Mouse (Mus musculus) large intestine, adult 2 months (tissue): ENCODE results near the gene Vsig10. TPM values are rescaled to one million over a fixed set of nuclear protein-coding genes. Genes with fewer than 3 reads are reported as not detected.
"Not testable (repeated sequence)": the region's sequence is repeated elsewhere in the genome, so short reads cannot be mapped to it uniquely, and the experiment has no call there.

Source experiments
- DNase-seq: peaks from one replicate; pipeline ENCODE4 v3.0.0-alpha.2; 2012; ENCODE audit warnings: low read depth, low spot score
- WGBS: fragments of 180-500 bp; shearing (Covaris S2); methylation state at CpG from one replicate; pipeline ENCODE4 v1.1.7; 2018; 5-methylcytosine and 5-hydroxymethylcytosine counted together
- polyA plus RNA-seq: library from polyadenylated mRNA; depleted of rRNA; stranded (reverse); fragments of >200 nt; gene quantifications from 2 replicates; pipeline ENCODE4 v1.2.3, GENCODE M21; 2012

Vsig10 gene
- polyA plus RNA-seq, 1 experiment: 40.2 TPM

DNA sequence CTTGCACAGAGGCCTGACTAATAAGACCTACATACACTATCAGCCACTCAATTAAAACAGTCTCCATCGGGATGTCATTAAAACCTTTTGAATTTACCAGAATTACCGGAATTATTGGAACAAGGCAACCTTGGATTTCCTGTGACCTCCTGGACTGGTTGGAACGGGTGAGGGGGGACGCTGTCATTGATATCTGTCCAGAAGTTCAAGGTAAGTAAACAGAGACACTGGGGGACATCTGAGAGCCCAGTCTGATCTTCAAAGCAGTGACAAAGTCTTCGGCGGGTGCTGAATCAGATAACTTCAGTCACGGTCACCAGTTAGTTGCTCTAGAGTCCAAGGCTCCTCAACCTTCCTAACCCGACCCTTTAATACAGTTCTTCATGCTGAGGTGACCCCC, 23.9 kb upstream of the Vsig10 start:
- DNase-seq: no peak
- WGBS: 92% methylated on average over 8 of the region's 8 CpGs

DNA sequence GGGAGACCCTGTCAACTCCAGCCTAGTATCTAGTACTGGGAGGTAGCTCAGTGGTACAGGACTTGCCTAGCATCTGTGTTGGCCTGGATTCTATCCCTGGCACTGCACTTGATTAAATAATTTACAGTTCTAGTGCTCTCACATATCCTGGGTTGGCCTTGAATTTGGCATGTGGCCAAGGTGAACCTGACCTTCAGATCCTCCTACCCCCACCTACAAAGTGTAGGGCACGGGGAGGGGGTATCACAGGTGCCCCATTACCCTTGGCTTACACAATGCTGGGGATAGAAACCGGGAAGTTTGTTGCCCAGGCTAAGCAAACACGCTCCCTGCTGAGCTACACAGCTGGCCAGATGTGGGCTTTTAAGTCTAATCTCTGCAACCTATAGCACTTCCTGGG, 16.0 kb upstream of the Vsig10 start:
- WGBS: 27% methylated on average over 3 of the region's 3 CpGs
- no peak for DNase-seq

DNA sequence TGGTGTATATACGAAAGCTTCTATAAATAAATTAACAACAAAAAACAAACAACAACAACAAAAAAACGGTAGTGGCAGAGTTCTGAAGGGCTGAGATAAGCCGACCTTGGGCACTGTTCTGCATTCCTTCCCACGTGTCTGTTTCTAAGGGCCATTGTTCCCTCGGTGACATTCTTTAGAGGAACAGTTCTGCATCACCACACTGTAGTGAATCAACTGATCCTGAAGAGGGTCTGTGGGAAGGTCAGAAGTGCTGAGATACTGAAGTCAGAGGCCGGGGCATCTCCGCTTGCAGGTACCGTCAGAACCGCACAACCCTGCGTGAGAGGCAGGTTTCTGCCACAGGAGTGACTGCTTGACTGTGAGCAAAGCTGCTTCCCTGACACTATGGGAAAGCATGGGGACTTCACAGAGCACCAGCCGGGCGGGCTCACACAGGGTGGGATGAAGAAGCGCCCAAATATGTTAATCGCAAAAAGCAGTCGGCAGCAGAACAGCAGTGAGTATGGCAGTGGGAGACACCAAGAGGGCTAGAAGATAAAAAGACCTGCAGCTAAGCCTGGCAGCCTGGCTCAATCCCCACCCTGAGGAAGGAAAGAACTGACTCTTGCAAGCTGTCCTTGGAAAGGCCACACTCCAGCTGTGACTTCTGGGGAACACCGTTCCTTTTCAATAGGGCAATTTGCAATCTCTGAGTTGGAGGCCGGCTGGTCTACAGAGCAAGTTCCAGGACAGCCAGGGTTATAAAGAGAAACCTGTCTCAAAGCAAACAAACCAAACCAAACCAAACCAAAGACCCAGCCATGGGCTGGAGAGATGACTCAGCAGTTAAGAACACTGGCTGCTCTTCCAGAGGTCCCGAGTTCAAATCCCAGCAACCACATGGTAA, 14.9 kb upstream of the Vsig10 start:
- WGBS: 52% methylated on average over 18 of the region's 18 CpGs
- no peak for DNase-seq

DNA sequence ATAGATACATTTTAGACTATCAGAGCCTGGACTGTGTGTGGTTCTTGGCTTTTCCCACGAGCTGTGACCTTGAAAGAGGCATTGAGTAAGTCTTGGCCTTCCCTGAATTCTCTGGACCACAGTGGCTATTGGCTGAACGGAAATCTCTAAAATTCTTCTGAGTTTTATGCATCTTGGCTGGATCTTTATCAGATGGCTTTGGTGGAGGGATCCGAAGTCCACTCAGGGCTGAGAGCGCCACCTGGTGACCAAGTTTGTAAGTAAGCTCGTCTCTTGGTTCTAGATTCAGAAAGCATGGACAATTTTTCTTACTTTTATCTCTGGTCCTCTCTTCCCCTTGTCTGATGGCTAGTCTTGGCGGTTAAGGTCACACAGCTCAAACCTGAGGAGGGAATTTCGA, 13.9 kb upstream of the Vsig10 start:
- WGBS: 45% methylated on average over 7 of the region's 7 CpGs
- no peak for DNase-seq

DNA sequence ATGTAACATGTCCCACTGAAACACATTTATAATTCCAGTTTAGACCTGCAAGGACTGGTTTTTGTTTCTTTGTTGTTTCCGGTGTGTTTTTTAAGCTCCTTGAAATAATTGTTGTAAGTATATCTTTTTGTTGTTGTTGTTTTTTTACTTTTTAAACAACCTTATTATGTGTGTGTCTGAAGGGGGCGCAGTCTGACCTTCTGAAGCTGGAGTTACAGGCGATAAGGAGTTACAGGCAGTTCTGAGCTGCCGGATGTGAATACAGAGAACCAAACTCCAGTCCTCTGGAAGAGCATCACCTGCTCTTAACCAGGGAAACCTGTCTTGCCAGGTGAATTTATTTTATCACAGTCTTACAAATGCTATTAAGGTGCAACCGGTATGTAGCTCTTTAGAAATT, 13.1 kb upstream of the Vsig10 start:
- DNase-seq: no peak
- whole genome bisulfite sequencing: 70% methylated on average over 5 of the region's 5 CpGs

DNA sequence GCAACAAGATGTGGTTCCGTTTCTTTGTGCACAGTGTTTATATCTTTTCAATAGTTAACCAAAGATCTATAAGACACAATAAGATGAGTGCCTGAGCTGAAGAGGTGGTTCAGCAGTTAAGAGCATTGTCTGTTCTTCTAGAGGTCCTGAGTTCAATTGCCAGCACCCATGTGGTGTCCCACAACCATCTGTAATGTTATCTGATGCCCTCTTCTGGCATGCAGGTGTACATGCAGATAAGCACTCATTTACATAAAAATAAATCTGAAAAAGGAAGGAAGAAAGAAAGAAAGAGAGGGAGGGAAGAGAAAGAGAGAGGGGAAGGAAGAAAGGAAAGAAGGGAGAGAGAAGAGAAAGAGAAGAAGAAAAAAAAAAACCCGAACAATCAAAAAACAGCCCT, 12.1 kb upstream of the Vsig10 start:
- 95% methylated on average over 2 of the region's 2 CpGs for WGBS
- DNase-seq: no peak

DNA sequence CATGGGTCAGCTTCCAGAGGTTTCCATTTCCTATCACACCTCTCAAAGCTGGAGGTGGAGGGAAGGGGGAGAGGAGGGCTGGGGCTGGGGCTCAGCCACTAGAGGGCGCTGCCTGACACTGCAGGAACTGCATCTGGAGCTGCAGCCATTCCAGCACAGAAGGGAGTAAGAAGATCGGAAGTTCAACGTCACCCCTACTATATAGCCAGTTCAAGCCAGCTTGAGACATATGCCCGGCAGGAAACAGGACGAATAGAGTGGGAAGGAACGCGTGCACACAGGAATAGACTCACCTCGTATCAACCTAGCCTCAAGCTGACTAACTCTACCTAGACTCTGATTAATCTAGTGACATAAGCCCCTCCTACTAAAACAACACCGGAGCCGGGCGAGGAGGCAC, 11.2 kb upstream of the Vsig10 start:
- no peak for DNase-seq
- WGBS: 5% methylated on average over 11 of the region's 11 CpGs

DNA sequence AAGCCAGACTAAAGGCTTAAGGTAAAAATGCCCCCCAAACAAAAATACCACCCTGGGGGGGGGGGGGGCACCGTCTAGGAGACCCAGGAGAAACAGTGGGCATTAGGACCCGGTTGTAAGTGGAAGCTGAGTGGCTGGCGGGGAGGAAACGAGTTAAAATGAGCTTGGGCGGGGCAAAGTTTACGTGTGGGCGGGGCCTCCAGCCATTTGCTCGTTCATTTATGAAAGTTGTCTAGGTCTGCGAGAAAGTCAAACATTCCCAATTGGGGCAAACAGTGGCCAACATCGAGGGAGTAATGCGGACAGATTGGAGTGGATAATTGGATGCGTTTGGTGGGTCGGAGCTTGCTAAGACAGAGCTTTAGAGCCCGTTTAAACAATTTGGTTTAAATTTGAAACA, 5.5 kb upstream of the Vsig10 start:
- DNase-seq: no peak
- 6% methylated on average over 14 of the region's 14 CpGs for WGBS

DNA sequence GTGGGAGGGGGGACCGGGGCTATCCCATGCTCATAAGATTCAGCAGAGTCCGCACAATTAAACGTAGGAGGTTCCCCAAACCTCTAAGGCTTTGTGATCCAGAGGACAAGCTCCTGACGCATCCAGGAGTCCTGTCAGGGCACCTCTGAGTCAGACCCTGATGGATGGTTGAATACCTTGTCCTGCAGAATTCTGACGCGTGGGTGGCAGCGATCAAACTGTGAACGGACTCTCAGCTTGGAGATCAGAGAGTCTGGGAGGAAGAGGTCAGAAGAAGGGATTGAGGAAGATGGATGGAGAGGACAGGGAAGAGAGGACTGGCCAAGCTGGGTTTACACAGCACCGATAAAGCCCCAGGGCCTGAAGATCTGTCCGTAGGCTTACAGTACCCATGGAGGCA, 5.0 kb upstream of the Vsig10 start:
- DNase-seq: no peak
- 14% methylated on average over 10 of the region's 10 CpGs for WGBS

DNA sequence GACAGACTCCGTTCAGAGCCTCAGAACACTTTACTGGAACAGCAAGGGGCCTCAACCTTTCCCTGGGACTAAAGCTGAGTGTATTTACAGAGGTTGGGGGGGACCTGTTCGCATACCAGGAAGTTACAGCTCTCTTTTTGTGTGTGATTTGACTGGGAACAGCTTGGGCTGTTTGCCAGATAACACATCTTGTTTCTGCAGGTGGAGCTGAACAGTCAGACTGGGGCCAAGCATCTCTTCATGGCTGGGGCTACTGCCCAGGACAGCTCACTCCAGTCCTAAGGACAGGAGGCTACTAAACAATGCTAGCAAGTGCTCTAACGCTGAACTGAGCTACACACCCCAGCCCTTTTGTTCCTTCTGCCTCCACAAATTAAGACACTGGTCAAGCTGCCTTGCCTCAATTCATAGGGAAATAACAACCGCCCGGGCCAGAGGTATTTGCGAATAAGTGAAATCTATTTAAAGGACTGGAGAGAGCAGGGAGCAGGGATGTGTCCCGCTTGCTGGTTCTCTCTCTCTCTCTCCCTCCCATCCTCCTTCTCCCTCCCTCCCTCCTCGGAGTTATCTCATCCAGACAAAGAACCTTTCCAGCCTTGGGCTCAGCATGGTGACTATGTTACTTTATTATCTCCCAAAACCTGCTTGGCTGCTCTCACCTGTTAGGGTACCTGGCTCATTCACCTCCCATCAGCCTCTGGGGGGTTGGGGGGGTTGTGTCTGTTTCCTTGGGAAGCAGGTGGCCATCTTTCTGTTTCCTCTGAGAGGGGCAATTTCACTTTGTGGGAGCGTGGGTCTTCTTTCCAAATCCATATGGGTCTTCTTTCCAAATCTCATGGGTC, 4.1 kb upstream of the Vsig10 start:
- DNase-seq: no peak
- WGBS: 13% methylated on average over 9 of the region's 9 CpGs

DNA sequence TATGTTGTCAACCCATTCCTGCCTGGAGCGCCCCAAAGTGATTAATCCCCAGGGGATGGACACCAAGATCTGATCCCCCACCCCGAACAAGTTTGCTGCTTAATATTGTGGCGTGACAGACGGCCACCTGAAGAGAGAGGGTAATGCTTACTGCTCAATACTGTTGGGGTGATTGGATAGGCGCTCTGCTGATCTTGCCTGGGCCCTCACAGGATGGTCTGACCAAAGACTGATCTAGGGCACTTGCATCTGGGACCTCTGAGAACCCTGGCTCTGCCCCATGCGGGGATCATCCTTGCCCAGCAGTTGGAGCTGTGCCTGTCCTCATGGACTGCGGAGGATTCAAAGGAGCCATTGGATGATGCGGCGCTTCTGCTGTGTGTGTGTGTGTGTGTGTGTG, 4.9 kb downstream of the Vsig10 start:
- DNase-seq: no peak
- 86% methylated on average over 9 of the region's 9 CpGs for WGBS

DNA sequence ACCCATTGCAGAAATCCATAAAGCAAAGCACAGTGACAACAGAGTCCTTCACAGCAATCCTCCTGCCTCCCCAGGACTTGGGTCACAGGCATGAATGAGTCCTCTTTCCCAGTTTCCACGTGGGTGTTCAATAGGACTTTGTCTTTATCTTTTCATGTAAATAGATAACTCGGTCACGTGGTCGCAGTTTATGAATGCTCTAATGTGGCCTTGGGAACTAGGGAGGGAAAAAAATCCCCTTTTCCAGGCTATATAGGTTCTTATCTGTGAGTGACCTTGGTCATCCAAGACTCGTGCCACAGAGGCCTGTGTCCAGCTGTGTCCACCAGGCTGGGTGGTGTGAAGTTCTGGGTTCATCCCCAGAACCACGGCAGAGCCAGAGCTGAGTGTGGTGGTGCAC, 7.5 kb downstream of the Vsig10 start:
- no peak for DNase-seq
- WGBS: 29% methylated on average over 6 of the region's 6 CpGs

DNA sequence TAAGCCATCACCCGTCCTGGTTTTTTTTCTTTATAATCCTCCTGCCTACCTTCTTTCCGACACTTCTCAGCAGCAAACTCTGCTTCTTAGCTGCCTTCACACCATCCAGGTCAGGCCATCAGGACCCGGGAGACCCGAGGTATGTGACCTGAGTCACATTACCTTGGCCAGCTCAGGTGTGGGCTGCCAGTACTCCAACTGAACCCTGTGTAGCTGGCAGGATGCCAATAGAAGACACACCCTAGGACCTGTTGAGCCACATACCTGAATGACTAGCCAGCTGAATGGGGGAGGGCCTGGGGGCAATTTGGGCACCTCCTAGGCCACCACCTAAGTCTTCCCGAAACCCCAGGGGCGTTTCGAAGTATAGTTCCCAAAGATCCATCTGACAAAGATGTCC, 11.6 kb downstream of the Vsig10 start:
- 42% methylated on average over 7 of the region's 7 CpGs for WGBS
- no peak for DNase-seq

DNA sequence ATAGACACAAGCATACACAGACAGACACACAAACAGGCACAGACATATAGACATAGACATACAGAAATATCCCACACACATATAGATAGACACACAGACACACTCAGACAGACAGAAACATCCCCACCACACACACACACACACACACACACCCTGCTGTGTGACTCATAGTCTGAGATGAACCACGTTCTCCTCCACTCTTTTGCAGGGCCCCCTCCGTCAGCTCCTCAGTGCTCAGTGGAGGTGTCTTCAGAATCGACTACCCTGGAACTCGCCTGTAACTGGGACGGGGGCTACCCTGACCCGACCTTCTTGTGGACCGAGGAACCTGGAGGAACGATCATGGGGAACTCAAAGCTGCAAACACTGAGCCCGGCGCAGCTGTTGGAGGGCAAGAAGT, 19.1 kb downstream of the Vsig10 start:
- 89% methylated on average over 10 of the region's 10 CpGs for WGBS
- no peak for DNase-seq

DNA sequence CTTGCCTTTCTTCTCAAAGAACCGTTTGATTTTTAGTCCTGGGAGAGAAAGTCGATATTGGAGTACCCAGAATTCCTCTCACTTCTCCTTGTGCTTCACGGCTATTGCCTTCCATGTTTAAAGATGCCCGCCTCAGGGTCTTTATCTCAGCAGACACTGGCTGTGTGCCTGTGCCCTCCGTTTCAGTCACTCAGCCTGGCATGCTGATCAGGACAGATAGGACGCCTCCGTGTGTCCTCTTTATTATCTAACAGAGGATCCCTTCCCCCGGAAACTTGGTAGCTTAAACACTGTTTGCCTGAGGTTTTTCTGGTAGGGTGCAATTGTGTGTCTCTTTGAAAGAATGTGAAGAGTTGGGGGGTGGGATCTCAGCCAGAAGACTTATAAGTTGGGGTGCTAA, 19.6 kb downstream of the Vsig10 start:
- no peak for DNase-seq
- 88% methylated on average over 8 of the region's 8 CpGs for WGBS

DNA sequence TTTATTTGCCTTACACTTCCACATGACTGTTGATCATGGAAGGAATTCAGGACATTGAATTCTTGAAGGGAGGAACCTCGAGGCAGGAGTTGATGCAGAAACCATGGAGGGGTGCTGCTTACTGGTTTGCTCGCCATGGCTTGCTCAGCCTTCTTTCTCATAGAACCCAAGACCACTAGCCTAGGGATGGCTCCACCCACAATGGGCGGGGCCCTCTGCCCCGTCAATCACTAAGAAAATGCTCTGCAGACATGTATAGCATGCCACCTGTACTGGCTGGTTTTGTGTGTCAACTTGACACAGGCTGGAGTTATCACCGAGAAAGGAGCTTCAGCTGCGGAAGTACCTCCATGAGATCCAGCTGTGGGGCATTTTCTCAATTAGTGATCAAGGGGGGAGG, 21.2 kb downstream of the Vsig10 start:
- no peak for DNase-seq
- 87% methylated on average over 6 of the region's 6 CpGs for WGBS

DNA sequence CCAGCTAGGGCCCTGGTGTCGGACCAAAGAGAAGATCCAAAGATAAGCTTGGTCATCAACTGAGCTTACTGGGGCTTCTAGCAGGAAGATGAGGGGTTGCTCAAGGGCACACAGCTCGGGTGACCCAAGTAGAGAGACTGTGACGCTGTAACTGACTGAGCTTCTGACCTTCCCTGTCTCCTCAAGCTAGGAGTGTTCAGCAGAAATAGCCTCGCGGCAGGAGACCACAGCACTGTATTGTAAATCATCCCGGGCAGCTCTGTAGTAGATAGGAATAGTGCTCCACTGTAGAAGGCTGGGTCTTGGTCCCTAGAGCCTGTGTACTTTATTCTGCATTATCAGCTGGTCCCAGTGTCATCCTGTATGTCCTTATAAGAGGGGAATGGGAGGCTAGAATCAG, 23.0 kb downstream of the Vsig10 start:
- DNase-seq: no peak
- WGBS: 83% methylated on average over 6 of the region's 6 CpGs

DNA sequence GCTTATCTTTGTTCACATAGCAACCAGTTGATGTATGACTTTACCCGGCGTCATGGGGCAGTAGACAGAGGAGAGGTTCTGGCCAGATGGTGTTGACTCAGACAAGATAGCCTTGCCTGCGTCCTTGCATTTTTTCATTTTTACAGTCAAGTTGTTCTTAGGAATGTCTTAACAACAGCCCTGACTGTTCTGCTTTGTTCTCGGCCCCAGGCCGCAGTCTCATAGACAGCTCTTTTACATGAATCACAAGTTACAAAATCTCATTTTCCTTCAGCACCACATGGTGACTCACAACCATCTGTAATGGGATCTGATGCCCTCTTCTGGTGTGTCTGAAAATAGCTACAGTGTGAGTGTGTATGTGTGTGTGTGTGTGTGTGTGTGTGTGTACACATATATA, 25.6 kb downstream of the Vsig10 start:
- not testable (repeated sequence) for DNase-seq
- WGBS: 97% methylated on average over 5 of the region's 5 CpGs

DNA sequence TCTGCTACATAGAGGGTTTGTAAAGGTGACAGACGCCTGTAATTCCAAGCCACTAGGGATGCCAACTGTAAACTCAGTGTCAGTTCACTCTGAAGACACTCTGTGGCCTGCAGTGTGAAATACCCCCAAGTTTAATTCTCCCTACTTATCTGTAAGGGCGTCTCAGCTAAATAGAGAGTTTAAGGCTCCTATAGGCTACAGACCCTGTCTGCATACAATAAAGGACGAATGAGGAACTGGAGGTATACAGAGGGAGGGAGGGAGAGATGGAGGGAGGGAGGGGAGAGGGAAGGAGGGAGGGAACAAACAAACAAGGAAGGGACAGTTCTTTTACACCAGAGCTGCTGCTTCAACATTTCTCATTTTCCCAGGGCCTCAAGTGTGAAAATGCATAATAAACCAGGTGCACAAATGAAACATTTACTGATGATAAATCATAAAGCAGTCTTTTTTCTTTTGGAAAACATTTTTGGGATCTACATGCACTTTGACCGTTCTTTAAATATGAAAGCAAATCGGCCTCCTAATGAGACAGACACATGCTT, 26.6 kb downstream of the Vsig10 start:
- DNase-seq: no peak
- WGBS: 84% methylated on average over 5 of the region's 5 CpGs

DNA sequence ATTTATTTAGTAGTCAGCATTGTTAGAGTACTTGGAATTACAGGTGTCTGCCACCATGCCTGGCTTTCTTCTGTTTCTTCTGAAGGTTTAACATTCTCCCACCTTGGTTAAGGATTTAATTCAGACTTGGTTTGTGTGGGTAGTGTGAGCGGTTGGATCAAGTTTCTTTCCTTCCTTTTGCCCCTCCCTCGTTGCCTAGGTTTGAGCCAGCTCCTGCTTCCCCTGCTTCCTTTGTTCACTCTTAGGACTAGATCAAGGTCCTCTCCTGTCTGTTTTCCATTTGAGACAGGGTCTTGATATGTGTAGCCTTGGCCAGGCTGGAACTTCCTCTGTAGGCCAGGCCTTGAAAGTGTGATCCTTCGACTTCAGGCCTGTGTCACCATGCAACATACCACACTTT, 27.4 kb downstream of the Vsig10 start:
- WGBS: 64% methylated on average over 3 of the region's 3 CpGs
- no peak for DNase-seq

DNA sequence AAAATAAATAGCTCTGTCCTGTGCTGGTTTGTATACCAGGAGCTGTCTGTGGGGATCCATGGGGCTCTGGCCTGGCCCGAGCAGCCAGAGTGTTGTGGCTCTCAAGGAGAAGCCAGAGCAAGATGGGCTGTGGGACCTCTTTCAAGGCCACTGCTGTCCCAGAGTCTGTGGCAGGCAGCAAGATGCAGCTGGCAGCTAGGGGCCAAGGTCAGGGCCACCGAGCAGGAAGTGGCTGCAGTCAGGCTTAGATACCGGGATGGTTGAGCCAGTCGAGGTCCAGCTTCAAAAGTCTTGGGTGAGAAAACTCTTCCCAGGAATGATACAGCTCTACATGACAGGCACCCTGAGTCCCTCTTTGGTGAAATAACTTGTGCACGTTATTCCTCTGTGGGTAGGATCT, 28.1 kb downstream of the Vsig10 start:
- no peak for DNase-seq
- 92% methylated on average over 5 of the region's 5 CpGs for WGBS
